Mouse (Mus musculus) cerebral cortex, adult 2 months (tissue): Measurements from ENCODE around the gene Tmem171.

Experiments used
- WGBS: fragments of 180-500 bp; shearing (Covaris S2); methylation state at CpG from one replicate; pipeline ENCODE4 v1.1.7; 2018; 5-methylcytosine and 5-hydroxymethylcytosine counted together

Gene Tmem171

DNA sequence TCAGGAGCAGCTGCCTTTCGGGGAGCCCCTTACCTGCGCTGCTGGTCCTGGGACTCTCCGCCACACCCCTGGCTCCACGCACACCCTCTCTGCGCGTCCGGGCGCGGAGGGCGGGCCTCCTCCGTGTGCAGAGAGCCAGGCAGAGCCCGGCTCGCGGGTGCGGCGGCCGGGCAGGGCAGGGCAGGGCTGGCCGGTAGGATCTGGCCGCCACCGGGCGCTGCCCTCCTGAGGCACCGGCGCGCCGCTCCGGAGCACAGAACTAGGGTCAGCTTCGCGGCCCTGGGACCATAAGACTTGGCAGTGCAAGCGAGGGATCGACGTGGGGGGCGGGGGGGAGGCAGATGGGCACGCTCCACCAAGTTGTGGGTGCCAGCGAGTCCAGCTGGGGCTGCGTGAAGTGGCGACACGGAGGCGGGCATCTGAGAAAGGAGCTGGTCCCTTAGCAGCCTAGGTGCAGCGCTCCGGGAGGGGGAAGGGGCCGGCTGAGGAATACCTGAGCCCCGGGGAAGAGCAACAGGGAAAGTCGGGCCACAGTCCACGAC, at the start of gene Tmem171:
Gene Tmem171, minus strand, starts transcription at position 62 of the 542 bp plus-strand sequence.
- WGBS, result 4% methylated on average over 44 of the region's 44 CpGs

DNA sequence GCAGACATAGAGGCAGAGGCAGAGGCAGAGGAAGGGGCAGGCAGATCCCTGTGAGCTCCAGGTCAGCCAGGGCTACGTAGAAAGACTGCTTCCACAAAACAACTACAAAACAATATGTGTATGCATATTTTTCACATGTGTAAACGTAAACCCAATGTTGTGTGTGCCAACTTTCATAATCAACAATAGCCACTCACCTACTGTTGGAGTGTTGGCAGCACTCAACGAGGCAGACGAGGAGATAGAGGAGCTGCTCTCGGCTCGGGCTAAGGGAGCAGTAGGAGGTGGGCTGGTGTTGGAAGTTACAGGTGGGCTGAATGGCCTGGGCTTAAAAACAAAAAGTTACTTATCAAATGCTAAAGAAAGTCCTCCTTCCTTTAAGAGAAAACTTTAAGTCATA, 48.6 kb upstream of the Tmem171 start:
- 81% methylated on average over 6 of the region's 6 CpGs for WGBS

DNA sequence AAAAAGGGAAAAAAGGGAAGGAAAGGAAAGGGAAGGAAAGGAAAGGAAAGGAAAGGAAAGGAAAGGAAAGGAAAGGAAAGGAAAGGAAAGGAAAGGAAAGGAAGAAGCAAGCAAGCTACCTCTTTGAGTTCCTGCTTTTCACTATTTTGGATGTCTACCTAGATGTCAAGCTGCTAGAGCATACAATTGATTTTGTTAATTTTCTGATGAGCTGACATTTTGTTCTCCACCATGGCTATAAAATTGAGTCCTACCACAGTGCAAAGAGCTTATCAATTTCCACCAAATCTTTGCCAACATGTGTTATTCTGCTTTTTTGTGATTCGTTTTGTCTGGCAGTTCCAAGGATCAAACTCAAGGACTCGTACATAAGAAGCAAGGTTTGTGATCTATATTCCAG, 43.6 kb upstream of the Tmem171 start:
- 90% methylated on average over 2 of the region's 2 CpGs for WGBS

DNA sequence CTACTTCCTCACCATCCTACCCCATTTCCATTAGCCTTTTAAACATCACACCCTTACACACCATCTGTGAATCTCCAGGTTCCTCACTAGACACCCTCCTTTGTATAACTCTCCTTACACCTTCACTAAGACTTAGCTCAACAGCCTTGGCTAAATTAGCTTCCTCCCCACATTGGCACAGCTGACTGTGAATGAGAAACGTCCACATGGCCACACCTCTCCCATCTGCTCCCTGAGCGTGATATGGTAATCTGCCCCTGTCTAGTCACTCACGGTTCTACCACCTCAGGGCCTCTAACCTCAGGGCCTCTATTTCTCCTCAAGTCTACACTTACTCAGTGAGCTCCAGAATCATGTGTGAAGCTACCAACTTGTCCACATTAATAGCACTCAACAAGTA, 38.7 kb upstream of the Tmem171 start:
- 44% methylated on average over 3 of the region's 3 CpGs for WGBS

DNA sequence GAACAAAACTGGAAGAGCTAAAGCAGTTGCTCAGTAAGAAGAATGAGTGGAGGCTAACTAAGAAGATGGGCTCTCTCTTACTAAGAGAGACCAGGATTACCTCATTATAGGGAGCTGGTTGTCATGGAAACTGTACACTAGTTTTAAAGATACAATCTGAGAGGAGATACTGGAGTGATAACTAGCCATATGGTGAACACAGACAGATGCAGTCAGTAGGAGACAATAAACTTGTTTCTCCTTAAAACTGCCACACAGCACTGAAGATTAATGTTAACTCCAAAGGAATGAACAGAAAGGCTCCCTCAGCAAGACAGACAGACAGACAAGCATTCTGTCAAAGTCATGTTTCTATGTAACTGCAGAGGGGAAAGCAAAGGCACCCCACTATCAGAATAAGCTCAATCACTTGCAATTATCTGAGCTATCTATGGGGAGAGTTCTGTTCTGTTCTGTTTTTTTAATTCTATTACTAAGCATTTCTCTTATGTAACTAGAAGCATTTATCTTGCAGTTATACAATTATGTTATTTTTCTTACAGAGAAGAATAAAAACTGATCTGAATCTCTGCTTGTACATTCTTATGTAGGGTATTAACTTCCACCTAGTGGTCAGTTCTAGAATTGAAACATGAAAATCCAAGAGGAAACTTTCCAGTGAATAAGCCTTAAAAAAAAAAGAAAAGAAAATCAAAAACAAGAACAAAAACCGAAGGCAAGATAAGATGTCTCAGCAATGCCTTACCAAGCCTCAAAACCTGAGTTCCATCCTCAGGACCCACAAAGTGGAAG, 34.8 kb upstream of the Tmem171 start:
- 13% methylated on average over 1 of the region's 1 CpGs for WGBS

DNA sequence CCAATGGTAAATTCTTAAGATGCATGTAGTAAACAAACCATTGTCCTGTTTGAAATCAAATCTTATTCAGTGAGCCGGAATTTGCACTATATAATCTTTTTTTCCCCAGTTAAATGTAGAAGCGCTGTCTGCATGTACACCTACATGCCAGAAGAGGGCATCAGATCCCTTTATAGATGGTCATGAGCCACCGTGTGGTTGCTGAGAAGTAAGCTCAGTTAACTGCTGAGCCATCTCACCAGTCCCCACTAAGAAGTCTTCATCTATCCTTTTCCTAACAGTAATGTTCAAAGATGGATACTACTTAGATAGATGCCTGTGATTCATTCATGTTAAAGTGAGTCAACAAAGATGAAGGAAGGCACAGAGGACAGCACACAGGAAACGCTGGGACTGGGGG, 31.9 kb upstream of the Tmem171 start:
- 48% methylated on average over 4 of the region's 4 CpGs for WGBS

DNA sequence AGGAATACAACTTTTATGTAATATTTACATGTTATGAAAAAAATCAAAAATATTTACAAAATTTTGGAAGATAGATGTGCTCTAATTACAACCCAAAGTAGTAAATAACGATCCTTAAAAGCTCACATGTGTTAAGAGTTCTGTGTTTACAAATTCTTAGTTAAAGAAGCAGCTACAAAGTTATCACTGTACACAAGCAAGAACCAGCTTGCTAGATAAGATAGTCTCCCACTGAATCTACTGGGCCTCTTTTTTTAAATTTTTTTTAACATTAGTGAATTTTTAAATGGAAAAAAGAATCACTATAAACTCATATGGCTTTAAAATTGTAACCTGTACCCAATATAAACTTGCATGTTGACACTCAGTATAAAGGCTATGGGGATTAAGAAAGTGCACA, 28.8 kb upstream of the Tmem171 start:
- WGBS, result 89% methylated on average over 1 of the region's 1 CpGs

DNA sequence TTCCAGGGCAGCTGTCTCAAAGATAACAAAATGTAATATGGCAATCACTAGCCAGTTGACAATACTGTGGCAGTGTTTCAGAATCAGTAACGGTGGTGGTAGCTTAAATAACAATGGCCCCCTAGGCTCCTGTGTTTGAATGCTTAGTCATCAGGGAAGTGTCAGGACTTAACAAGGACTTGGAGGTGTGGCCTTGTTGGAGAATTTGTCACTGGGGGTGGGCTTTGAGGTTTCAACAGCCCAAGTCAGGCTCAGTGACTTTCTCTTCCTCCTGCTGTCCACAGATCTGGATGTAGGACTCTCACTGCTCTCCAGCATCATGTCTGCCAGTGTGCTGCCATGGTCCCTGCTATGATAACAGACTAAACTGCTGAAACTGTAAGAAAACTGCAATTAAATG, 27.7 kb upstream of the Tmem171 start:
- WGBS, result 44% methylated on average over 1 of the region's 1 CpGs

DNA sequence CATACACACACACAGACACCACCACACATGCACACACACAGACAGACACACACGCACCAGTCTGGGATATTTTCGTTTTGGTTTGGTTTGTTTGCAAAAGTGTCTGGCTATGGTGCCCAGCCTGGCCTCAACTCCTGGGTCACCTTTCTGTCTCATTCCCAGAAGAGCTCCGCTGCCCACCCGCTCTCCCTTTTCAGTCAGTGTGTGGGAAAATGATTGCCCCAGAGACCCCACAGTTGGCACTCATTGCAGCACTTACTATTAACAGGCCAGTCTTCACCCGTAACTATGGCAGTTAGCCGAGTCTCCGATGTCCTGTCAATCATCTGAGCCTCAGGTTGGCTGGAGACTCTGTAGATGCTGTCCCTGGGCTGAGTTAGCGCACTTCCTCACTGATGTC, 21.5 kb upstream of the Tmem171 start:
- WGBS, result 87% methylated on average over 8 of the region's 8 CpGs

DNA sequence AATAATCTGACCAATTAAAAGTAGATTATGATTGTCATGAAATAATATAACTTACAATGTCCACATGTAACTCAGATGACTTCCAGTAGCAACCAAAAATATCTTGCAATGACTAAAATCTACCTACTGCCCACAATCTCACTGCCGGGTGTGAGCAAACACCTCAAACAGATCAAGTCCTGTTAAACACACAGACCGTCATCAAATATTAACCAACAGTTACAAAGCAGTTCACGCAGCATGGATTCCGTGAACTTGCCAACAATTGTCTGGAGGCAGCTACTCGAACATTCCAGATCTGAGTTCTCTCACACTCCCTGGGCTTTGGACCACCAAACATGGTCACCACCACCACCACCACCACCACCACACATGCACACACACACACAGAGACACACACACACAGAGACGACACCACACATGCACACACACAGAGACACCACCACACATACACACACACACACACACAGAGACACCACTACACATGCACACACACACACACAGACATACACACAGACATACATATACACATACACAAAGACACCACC, 20.9 kb upstream of the Tmem171 start:
- WGBS, result 87% methylated on average over 6 of the region's 6 CpGs

DNA sequence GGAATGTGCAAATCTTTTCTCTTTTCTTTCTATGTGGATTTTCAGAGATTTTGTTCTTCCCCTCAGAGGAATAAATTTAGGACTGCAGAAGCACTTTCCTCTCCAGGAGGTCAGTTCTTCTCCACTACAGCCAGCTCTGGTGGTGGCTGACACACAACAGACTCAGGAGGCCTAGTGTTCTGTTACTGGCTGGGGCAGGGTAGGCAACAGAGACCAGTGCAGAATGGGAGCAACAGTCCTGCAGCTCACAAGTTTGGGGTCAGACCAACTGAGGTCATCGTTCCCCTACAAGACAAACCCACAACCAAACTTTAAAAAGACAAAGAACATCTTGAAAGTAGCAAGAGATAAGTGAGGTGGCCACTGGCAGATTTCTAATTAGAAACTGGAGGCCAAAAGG, 16.0 kb upstream of the Tmem171 start:
- WGBS, result 100% methylated on average over 1 of the region's 1 CpGs

DNA sequence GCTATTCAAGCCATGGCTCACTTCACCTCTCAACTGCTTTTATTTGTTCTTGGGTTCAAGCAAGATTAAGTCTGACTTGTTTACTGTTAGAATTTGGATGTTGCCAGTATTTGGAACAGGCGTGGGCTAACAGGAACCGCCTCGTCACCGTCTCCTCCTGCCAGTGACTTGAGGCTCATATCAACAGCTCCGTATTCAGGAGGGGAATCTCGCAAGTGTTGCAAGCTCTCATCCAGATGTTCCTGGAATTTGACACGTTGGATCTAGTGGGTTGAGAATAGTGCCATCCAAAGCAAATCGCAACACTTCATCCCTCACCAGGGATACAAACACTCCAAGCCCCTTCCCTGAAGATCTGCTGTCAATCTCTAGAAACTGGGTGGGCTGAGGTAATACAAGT, 15.6 kb upstream of the Tmem171 start:
- WGBS, result 77% methylated on average over 8 of the region's 8 CpGs

DNA sequence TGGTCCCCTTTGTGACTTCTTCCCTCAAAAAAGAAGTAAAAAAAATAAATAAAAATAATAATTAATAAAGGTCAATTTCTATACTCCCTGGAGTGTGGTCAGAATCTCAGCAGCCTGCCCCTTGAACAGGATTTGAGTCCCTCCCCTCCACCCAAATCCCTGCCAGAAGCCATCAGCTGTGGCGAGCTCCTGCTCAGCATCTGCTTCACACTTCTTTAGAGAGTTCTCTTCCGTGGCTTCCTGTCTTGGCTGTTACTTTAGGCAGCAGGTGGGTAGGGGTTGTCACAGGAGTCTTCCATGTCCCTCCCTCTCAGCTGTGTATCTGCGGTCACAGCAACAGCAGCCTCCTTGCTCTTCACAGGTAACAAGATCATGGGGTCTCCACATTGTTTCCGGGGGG, 10.9 kb upstream of the Tmem171 start:
- 76% methylated on average over 4 of the region's 4 CpGs for WGBS

DNA sequence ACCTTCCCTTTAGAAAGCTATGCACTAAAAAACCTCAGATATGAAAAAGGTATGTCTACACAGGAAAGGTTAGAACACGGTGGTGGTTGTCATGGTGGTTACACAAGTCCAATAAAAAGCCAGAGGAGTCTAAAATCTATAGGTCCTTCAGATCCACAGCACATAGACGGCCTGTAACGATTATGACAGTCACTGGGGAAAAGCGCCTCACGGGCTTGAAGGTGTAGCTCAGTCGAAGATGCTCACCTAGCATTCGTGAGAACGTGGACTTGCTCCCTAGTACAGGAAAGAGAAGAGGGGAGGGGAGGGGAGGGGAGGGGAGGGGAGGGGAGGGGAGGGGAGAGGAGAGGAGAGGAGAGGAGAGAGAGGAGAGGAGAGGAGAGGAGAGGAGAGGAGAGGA, 9.2 kb upstream of the Tmem171 start:
- WGBS, result 90% methylated on average over 6 of the region's 8 CpGs

DNA sequence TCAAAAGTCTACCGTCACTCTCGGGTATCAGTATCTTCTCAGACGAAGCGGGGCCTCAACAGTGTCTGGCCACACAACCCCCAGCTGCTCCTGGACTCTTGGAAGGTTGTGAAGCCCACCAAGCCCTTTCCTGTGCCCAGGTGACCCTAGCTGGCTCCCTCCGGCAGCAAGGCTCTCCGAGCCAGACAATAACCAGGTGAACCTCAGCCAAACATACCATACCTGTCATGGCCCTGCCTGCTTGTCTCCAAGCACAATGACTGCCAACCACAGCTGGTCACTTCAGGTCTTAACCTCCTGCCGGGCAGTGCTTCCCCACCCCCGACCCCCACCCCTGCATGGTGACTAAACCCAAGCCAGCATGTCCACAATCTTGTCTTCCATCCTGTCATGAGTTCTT, 7.7 kb upstream of the Tmem171 start:
- WGBS, result 94% methylated on average over 8 of the region's 8 CpGs

DNA sequence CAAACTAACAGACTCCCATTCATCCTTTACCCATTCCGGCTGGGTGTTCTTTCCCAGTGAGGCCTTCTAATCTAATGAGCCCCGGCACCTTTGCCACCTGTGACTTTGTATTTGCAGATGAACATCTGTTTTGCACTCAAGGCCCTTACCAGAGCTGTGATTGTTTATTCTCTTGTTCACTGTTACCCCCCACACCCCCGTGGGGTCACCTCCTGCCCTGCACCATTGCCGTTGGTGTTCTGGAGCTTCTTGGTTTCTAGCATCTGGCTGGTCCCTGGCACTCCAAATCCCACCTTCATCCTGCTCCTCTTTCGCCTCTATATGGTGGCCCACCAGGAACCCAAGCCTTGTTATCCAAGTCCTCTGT, 6.7 kb upstream of the Tmem171 start:
- 91% methylated on average over 5 of the region's 5 CpGs for WGBS

DNA sequence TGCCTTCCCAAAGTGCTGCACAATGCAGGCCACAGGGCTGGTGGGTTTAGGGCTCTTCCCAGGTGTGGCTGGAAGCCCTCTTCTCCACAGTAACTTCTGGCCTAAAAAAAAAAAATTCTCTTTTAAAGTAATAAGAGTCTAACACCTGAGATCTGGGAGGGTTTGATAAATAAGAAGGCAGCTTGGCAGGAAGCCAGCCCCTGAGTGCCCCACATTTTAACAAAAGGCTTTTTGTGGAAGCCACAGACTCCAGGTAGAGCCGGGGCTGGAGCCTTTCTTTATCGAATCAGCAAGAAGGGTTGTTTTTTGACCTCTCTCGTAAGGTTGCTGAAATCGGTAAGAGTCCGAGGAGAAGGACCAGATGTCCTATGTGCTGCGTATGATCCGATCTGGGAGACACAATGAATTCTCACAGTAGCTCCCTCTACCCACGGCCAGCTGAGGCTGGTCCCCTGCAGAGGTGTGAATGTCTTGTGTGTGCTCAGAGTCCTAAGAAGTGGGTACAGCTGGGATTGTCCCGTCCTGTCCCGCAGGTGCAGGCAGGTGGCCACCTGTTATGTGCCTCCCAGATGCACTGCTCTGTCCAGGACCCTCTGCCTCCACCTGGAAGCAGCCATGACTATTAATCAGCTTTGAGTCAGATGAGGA, 6.2 kb upstream of the Tmem171 start:
- WGBS, result 68% methylated on average over 10 of the region's 10 CpGs

DNA sequence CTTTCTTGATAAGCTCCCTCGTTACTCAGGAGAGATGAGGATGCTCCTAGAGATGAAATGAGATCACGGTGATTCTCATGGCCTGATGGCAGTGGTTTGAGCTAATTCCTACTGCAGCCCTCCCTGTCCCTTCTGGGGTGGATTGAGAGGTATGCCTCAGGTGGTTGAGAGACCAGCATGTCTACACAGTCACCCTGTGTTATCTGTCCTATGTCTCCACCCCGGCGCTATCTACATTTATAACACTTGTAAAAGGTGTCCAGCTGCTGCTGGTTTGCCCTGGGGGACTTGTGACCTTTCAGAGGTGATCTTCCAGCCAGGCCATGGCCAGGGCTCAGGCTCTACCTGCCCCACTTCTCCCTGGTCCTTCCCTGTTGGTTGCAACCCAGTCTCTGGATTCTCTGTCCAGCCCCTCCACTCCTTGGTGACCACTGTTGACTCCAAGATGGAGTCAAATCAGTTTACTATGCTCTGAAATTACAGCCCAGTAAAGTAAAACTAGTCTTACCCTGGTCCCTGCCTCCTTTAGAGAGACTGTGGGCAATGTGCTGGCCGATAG, 5.4 kb upstream of the Tmem171 start:
- 91% methylated on average over 5 of the region's 5 CpGs for WGBS

DNA sequence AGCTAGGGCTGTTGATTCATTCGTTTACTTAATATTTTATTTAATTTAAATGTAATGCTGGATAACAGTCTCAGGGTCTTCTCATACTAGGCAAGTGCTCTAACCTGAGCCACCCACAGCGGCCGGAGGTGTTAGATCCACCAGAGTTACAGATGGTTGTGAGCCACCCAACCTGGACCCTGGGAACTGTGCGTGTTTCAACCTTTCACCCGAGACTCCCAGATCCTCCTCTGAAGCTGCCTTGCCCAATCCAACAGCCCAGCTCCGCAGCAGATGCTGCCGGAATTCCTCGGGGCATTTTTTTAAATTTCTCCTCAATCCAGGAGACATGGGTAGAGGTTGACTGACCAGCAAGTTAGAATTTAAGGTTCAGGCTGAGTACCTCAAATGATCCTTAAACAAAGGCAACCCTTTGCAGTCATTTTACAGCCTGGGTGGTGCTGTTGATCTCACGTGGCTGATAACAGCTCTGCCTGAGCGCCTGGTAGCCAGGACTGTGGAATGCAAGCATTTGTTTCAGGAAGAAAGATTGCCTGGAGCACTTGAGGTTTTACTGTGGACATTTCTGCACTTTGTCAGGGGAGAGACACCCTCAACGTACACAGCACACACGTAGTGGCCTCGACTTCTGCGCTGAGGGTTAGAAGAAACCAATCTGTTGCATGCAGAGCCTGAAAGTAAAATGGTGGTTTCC, 4.6 kb upstream of the Tmem171 start:
- WGBS, result 91% methylated on average over 14 of the region's 14 CpGs

DNA sequence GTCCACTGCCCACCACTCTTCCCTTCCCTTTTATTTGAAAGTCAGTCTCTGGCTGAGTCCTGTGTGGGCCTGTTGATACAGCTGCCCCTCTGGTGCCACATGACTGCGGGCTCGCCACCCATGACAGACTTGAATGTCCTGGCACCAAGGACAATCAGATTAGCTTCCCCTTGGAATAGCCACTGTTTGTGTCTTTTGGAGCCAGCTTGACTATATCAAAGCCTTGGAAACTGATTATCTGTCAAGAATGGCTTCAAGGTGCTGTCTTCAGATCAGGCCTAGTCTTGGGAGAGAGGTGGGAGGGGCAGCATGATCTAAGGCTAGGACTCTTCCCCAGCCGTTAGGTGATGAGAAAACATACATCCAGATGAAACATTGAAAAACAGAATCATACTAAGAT, 2.1 kb upstream of the Tmem171 start:
- 94% methylated on average over 3 of the region's 3 CpGs for WGBS

DNA sequence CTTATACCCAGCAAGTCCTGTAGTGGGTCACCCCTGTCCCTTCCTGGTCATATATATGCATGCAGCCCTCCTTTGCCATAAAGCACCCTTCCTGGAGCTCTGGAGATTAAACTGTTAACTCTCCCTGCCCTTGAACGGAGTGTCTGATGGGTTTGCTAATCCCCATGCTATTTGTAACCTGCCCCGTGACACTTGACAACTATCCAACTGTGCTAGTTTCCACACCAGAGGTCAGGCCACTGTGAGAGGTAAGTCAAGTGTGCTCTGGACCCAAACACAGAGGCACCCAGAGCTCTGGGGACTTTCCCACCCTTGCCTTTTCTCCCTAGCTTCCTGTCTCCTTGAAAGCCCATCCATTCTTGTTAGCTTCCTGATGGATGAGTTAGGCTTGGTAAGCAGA, 912 bp upstream of the Tmem171 start:
- WGBS, result 62% methylated on average over 2 of the region's 2 CpGs

DNA sequence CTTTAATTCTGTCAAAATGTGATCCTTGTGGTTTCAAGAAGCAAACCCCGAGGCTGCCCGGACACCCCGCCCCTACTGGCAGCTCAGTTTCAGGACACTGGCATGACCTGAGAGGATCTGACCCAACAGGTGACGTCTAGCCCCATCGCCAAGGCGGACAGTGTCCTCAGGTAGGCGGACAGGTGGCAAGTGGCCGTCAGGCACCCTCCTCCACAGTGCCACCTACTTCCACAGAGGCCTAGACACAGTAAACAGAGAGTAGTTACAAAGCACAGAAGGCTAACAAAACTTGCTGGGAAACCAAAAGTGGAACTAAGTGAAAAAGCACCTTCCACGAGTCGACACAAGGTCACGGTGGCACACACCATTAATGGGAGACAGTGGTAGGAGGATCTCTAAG, 1.3 kb downstream of the Tmem171 start:
- WGBS, result 90% methylated on average over 11 of the region's 11 CpGs
